Mouse (Mus musculus): ENCODE results near the gene Pik3r5. TPM values are rescaled to one million over a fixed set of nuclear protein-coding genes. Genes with fewer than 3 reads are reported as not detected.
A peak's percentile ranks its signal among the peaks of the same experiment; 100 is the strongest.

The Pik3r5 gene
- polyA plus RNA-seq, 1 experiment from 2014 or later, result 1.6 TPM

DNA sequence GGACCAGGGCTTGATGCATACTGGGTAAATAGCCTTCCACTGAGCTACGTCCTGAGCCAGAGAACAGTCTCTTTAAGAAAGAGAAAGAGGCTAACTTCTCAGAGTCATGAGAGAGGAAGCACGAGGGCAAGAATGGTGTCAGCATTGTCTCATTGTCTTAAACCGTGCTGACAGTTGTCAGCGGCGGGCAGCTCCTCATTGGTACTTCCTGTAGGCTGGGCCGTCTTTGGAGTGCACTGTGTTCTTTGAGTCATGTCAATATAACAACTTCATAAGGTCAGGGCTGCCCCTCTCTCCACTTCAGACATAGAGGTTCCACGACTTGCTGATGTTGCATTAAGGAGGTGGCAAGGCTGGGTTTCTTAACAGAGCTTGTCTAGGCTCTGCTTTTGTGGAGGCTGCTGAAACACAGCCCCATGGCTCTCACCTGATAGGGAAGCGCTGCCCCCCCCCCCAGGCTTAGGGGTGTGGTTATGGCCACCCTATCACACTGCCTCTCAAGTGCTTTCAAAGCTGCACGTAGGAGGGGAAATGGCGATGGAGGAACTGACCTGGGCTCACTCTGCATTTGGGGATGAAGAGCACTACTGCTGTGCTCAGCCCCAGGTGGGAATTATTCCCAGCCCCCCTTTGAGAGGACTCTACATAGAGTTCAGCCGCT, 24.5 kb upstream of the Pik3r5 start:
- H3K27me3 ChIP-seq, result peaks cover 44% of the 10 kb centered on the region
- H3K9me3 ChIP-seq, result no peaks in the 10 kb centered on the region
- no peak overlapping the region for H3K9ac ChIP-seq
- WGBS, result 64% methylated on average over 11 of the region's 11 CpGs
- no peak overlapping the region for H3K4me2 ChIP-seq
- H3K36me3 ChIP-seq, result no peaks in the 10 kb centered on the region
- H3K4me3 ChIP-seq, result no peak overlapping the region
- no peak overlapping the region for H3K27ac ChIP-seq (replicated peaks)
- no peaks in the 10 kb centered on the region for H3K4me1 ChIP-seq (replicated peaks)
- ATAC-seq (ENCODE audit: low read depth), result peak; percentile 19; the same call in 1 of the 2 replicates

- H3K4me1 ChIP-seq (replicated peaks), result no peaks in the 10 kb centered on the region
- no peak overlapping the region for H3K4me3 ChIP-seq
- peaks cover 37% of the 10 kb centered on the region for H3K27me3 ChIP-seq
- no peaks in the 10 kb centered on the region for H3K9me3 ChIP-seq
- H3K9ac ChIP-seq, result no peak overlapping the region
- no peak overlapping the region for H3K27ac ChIP-seq (replicated peaks)
- 59% methylated on average over 2 of the region's 2 CpGs for WGBS
- H3K4me2 ChIP-seq, result no peak overlapping the region
- ATAC-seq (ENCODE audit: low read depth), result peak; percentile 50
- H3K36me3 ChIP-seq, result no peaks in the 10 kb centered on the region
These were observed 23.8 kb upstream of the Pik3r5 start for GRCm38 (mm10) chr11:68408127-68408526.

DNA sequence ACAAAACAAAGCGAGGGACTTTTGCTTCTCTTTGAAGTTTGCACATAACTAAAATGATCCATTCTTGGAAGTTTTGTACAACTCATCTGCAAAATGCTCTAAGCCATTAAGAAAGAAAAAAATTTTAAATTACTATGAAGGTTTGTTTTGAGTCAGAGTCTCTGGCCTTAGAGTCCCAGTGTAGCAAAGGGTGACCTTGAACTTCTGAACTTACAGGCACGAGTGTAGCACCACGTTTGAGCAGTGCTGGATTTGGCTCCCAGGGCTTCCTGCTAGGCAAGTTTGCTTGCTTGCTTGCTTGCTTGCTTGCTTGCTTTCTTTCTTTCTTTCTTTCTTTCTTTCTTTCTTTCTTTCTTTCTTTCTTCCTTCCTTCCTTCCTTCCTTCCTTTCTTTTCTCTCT, 14.9 kb upstream of the Pik3r5 start:
- Histone ChIP-seq H3K27me3 (no peaks in the 10 kb centered on the region; the same call in 1 of the 2 replicates), H3K4me2 (no peak overlapping the region), H3K4me1 (replicated peaks) (no peaks in the 10 kb centered on the region), H3K9me3 (no peaks in the 10 kb centered on the region), H3K4me3 (no peak overlapping the region), H3K9ac (no peak overlapping the region), H3K36me3 (no peaks in the 10 kb centered on the region), H3K27ac (replicated peaks) (no peak overlapping the region)
- WGBS, result 69% methylated on average over 3 of the region's 3 CpGs
- ATAC-seq (ENCODE audit: low read depth), result no peak

- no peaks in the 10 kb centered on the region for H3K9me3 ChIP-seq
- no peak for ATAC-seq (ENCODE audit: low read depth)
- no peaks in the 10 kb centered on the region for H3K36me3 ChIP-seq
- H3K9ac ChIP-seq, result no peak overlapping the region
- 41% methylated on average over 9 of the region's 9 CpGs for WGBS
- H3K4me2 ChIP-seq, result no peak overlapping the region
- no peak overlapping the region for H3K4me3 ChIP-seq
- no peak overlapping the region for H3K27ac ChIP-seq (replicated peaks)
- H3K27me3 ChIP-seq, result no peaks in the 10 kb centered on the region; the same call in 1 of the 2 replicates
- H3K4me1 ChIP-seq (replicated peaks), result no peaks in the 10 kb centered on the region
These were observed 14.1 kb upstream of the Pik3r5 start for GRCm38 (mm10) chr11:68417831-68418230.

DNA sequence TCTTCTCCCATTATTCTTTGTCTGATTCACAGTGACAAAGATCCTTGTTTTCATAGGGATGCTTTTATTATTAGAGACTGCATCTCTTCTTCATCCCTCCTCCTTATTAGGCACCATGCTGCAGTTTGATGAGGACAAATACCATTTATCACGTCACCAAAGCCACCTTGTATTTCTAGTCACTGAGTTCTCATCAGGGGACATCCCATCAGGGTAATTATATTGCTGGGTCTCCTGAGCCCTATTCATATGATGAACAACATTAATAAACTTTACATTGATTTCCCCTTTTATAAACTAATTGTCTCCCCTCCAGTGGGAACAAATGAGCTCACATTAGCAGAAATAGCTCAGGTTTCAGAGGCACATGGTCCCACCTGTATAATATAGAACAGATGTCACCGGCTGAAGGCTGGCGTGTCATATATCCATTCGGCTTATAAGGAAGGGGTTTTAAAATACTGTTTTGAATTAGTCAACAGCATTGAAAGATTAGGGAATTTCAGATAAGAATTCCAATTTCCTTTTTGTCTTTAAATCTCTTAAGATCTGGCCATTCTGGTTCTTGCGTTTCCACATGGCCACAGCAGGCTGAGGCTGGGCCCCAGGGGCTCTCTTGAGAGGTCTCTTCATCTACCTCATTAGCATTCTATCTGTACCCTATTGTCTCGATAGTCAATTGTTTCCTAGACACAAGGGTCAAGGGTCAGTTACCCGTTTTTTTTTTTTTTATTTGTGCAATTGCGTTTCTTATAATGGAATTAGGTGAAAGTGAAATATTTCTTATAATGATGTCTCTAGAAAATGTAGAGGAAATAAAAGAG, 6.2 kb upstream of the Pik3r5 start:
- H3K27ac ChIP-seq (replicated peaks), result peak overlapping the region; percentile 53

DNA sequence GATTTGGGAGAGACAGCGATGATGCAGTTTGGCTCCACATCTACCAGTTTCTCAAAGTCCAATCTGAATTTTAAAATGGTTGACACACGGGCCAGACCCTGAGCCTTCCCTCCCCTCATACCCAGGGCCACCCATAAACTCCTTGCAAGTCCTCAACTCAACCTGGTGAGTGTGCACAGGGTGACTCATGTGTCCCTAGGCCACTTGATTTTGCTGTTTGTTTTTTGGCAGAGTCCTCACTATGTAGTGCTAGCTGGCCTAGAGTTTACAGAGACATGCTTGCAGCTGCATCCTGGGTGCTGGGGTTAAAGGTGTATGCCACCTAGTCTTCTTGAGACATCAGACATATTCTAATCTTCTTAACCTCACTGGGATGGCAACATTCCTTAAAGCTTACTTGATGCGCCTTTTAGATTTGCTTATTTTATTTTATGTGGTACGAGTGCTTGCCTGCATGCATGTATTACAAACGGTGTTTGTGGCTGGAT, 4.8 kb upstream of the Pik3r5 start:
- Histone ChIP-seq H3K4me1 (replicated peaks) (peaks cover 23% of the 10 kb centered on the region), H3K27ac (replicated peaks) (peak overlapping the region; percentile 53; the same call in 1 of the 2 replicates)
- WGBS, result 84% methylated on average over 5 of the region's 5 CpGs

More for the DNA sequence above, 6.2 kb upstream of the Pik3r5 start:
- Histone ChIP-seq H3K4me3 (no peak overlapping the region), H3K9me3 (no peaks in the 10 kb centered on the region), H3K27me3 (peaks cover 6% of the 10 kb centered on the region; the same call in 1 of the 2 replicates), H3K36me3 (no peaks in the 10 kb centered on the region), H3K9ac (no peak overlapping the region), H3K4me2 (no peak overlapping the region), H3K4me1 (replicated peaks) (peaks cover 15% of the 10 kb centered on the region)
- ATAC-seq (ENCODE audit: low read depth), result peak; percentile 89
- 28% methylated on average over 8 of the region's 8 CpGs for WGBS

GRCm38 (mm10) chr11:68430662-68431061, 1.3 kb upstream of the Pik3r5 start:
- H3K36me3 ChIP-seq, result no peaks in the 10 kb centered on the region
- no peak overlapping the region for H3K4me2 ChIP-seq
- WGBS, result 65% methylated on average over 5 of the region's 5 CpGs
- H3K9me3 ChIP-seq, result no peaks in the 10 kb centered on the region
- ATAC-seq (ENCODE audit: low read depth), result no peak
- no peak overlapping the region for H3K4me3 ChIP-seq
- peaks cover 27% of the 10 kb centered on the region for H3K4me1 ChIP-seq (replicated peaks)
- H3K27me3 ChIP-seq, result peaks cover 28% of the 10 kb centered on the region
- no peak overlapping the region for H3K9ac ChIP-seq
- H3K27ac ChIP-seq (replicated peaks), result no peak overlapping the region

More for the DNA sequence above, 4.8 kb upstream of the Pik3r5 start:
- peaks cover 16% of the 10 kb centered on the region for H3K27me3 ChIP-seq
- H3K9ac ChIP-seq, result no peak overlapping the region
- no peak overlapping the region for H3K4me2 ChIP-seq
- no peak overlapping the region for H3K4me3 ChIP-seq
- H3K9me3 ChIP-seq, result no peaks in the 10 kb centered on the region
- no peak for ATAC-seq (ENCODE audit: low read depth)
- no peaks in the 10 kb centered on the region for H3K36me3 ChIP-seq

DNA sequence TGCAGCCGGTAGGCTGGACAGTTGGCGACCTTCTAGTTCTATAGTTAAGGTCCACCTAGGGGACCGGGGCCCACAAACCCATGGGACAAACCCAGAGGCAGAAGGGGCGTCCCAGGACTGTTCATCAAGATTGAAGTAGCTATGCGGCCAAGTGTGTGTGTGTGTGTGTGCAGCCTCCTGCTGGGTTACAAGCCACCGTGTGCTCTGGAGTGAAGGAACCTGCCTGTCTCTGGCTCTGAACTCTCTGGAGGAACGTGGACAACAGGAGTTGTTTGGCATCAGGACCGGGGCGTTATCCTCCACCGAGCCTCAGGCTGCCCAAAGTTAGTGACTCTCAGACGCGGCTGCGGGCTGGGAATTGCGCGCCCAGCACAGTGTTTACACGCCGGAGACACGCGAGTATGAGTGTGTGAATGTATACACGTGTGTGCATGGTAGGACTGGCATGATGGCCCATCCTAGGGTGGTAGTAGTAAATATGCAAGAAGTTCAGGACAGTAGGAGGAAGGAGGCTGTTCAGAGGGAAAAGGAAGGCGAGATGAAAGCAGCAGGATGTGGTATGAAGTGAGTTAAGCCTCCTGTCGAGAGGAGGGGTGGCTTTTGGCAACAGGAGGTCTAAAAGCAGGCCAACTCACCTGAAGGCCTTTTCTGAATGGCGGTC, 570 bp downstream of the Pik3r5 start:
- Histone ChIP-seq H3K9ac (peak overlapping the region; percentile 58; the same call in 1 of the 2 replicates), H3K9me3 (no peaks in the 10 kb centered on the region), H3K27ac (replicated peaks) (no peak overlapping the region), H3K27me3 (peaks cover 28% of the 10 kb centered on the region), H3K36me3 (no peaks in the 10 kb centered on the region), H3K4me3 (peak overlapping the region; percentile 40), H3K4me1 (replicated peaks) (peaks cover 15% of the 10 kb centered on the region), H3K4me2 (peak overlapping the region; percentile 59)
- WGBS, result 32% methylated on average over 23 of the region's 23 CpGs
- ATAC-seq (ENCODE audit: low read depth), result peak; percentile 34; the same call in 1 of the 2 replicates

DNA sequence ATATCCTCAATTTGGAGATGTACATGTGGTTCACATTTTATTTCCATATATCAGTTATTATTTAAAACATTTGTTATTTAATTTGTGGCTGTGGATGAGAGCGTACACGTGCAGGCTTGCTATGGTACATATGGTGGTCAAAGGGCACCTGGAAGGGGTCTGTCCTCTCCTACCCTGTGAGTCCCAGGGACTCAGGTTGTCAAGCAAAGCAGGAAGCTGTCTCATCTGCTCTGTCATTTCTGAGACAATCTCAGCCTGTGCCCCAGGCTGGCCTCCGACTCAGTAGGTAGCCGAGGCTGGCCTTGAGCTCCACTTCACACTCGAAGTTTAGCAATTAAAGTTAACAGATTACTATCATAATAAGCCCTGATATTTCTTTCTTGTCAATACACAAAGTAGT, 1.6 kb downstream of the Pik3r5 start:
- Histone ChIP-seq H3K4me2 (no peak overlapping the region), H3K4me3 (no peak overlapping the region), H3K36me3 (no peaks in the 10 kb centered on the region), H3K27me3 (peaks cover 28% of the 10 kb centered on the region), H3K9me3 (no peaks in the 10 kb centered on the region), H3K9ac (no peak overlapping the region), H3K27ac (replicated peaks) (no peak overlapping the region), H3K4me1 (replicated peaks) (peaks cover 15% of the 10 kb centered on the region)
- 86% methylated on average over 5 of the region's 5 CpGs for WGBS
- ATAC-seq (ENCODE audit: low read depth), result no peak

- H3K27ac ChIP-seq (replicated peaks), result no peak overlapping the region
- H3K4me1 ChIP-seq (replicated peaks), result peaks cover 15% of the 10 kb centered on the region
- no peak overlapping the region for H3K9ac ChIP-seq
- no peak overlapping the region for H3K4me2 ChIP-seq
- H3K36me3 ChIP-seq, result no peaks in the 10 kb centered on the region
- ATAC-seq (ENCODE audit: low read depth), result no peak
- no peak overlapping the region for H3K4me3 ChIP-seq
- peaks cover 28% of the 10 kb centered on the region for H3K27me3 ChIP-seq
- 88% methylated on average over 2 of the region's 2 CpGs for whole genome bisulfite sequencing
- H3K9me3 ChIP-seq, result no peaks in the 10 kb centered on the region
These were observed 2.8 kb downstream of the Pik3r5 start for GRCm38 (mm10) chr11:68434697-68435096.

- ATAC-seq (ENCODE audit: low read depth), result no peak
- Histone ChIP-seq H3K9ac (no peak overlapping the region), H3K4me3 (no peak overlapping the region), H3K4me1 (replicated peaks) (peaks cover 15% of the 10 kb centered on the region), H3K36me3 (no peaks in the 10 kb centered on the region), H3K27ac (replicated peaks) (no peak overlapping the region), H3K9me3 (no peaks in the 10 kb centered on the region), H3K27me3 (peaks cover 22% of the 10 kb centered on the region), H3K4me2 (no peak overlapping the region)
- 95% methylated on average over 4 of the region's 4 CpGs for WGBS
These were observed 3.7 kb downstream of the Pik3r5 start for GRCm38 (mm10) chr11:68435601-68436000.

GRCm38 (mm10) chr11:68436376-68436775, 4.5 kb downstream of the Pik3r5 start:
- H3K9ac ChIP-seq, result no peak overlapping the region
- WGBS, result 80% methylated on average over 5 of the region's 5 CpGs
- H3K36me3 ChIP-seq, result no peaks in the 10 kb centered on the region
- no peak overlapping the region for H3K4me3 ChIP-seq
- H3K27ac ChIP-seq (replicated peaks), result no peak overlapping the region
- no peak overlapping the region for H3K4me2 ChIP-seq
- no peak for ATAC-seq (ENCODE audit: low read depth)
- H3K4me1 ChIP-seq (replicated peaks), result peaks cover 14% of the 10 kb centered on the region
- peaks cover 15% of the 10 kb centered on the region for H3K27me3 ChIP-seq
- no peaks in the 10 kb centered on the region for H3K9me3 ChIP-seq

Data from neural tube, embryonic 13.5 days (tissue).